ENCODE assay signal across 22 mouse cellular contexts in genomic region chr6:96991741-96992140, GRCm38 (mm10).
DNase-seq lines count a peak whose midpoint lies in the region; TF ChIP-seq lines count a peak whose summit lies in the region.
"Had no signal": no experiment of that assay in that cellular context is flagged by ENCODE, and none has a peak within 500 bp of the region (broad histone marks: within the 10 kb centered on the region; RNA-seq: fewer than 3 reads in every experiment).

No protein-coding gene starts in this region.

- TF ChIP-seq POLR2A in heart, adult 2 months (IDR thresholded peaks at IDR 0.05; ENCODE audit: insufficient read depth, low read depth, low read length), result no peak

- no peak for TF ChIP-seq CTCF in heart, adult 2 months (IDR thresholded peaks at IDR 0.05)

- peak; percentile 19 for DNase-seq in heart, adult 11 months
- DNase-seq in heart, adult 2 months, result no peak
- peak; percentile 50 for DNase-seq in Muller cell, postnatal 12 days (ENCODE audit: inconsistent ontology term)
- peak; percentile 56 for DNase-seq in retina, postnatal 1 day
- no peak for DNase-seq in layer of hippocampus, postnatal 14 days (ENCODE audit: low spot score in 2 of 2)
- DNase-seq: adrenal gland, adult 2 months; adrenal gland, postnatal 10 days; adrenal gland, postnatal 25 days; B cell, adult 2 months; cerebellum, adult 11 months; cerebellum, adult 18-20 months; cerebellum, adult 8-10 months; cerebellum, adult 9-11 months; cerebellum, postnatal 14 days; cerebellum, postnatal 36 days; embryo, embryonic 11 days had no signal

- no peaks in the 10 kb centered on the region for H3K36me3 ChIP-seq in heart, adult 2 months (ENCODE audit: control insufficient read depth, insufficient read depth, low read length)
- H3K36me3 ChIP-seq: embryonic facial prominence, embryonic 13.5 days; embryonic facial prominence, embryonic 15.5 days; forebrain, embryonic 10.5 days; forebrain, embryonic 12.5 days; G1E had no signal

- H3K4me3 ChIP-seq in heart, adult 2 months, result no peak overlapping the region
- H3K4me3 ChIP-seq: embryonic facial prominence, embryonic 13.5 days; embryonic facial prominence, embryonic 15.5 days; erythroblast, embryonic 14.5 days; forebrain, embryonic 10.5 days; forebrain, embryonic 12.5 days had no signal

- H3K27ac ChIP-seq in heart, adult 2 months, result no peak overlapping the region
- H3K27ac ChIP-seq: embryonic facial prominence, embryonic 13.5 days; embryonic facial prominence, embryonic 15.5 days; forebrain, embryonic 10.5 days; forebrain, embryonic 12.5 days had no signal

- H3K4me1 ChIP-seq in heart, adult 2 months (ENCODE audit: control insufficient read depth, insufficient read depth, low read length), result no peaks in the 10 kb centered on the region
- H3K4me1 ChIP-seq: embryonic facial prominence, embryonic 13.5 days; embryonic facial prominence, embryonic 15.5 days; forebrain, embryonic 10.5 days; forebrain, embryonic 12.5 days had no signal

- H3K9ac ChIP-seq in heart, adult 2 months (ENCODE audit: low read depth, low read length), result no peak overlapping the region
- H3K9ac ChIP-seq: embryonic facial prominence, embryonic 13.5 days; embryonic facial prominence, embryonic 15.5 days; forebrain, embryonic 12.5 days had no signal

- no peak for TF ChIP-seq EP300 in heart, adult 2 months (IDR thresholded peaks at IDR 0.05; ENCODE audit: insufficient read depth, low read depth, low read length)

- intact Hi-C loops in heart, adult 2 months (cut with DNase I), result no loop called here

- no peaks in the 10 kb centered on the region for H3K79me2 ChIP-seq in heart, adult 2 months (replicated peaks; ENCODE audit: control insufficient read depth, insufficient read depth, low read length)

- WGBS in heart, adult 2 months, result 87% methylated on average over 1 of the region's 1 CpGs

- no peaks in the 10 kb centered on the region for H3K27me3 ChIP-seq in heart, adult 2 months (ENCODE audit: control insufficient read depth, insufficient read depth, low read length)
- H3K27me3 ChIP-seq: embryonic facial prominence, embryonic 13.5 days; embryonic facial prominence, embryonic 15.5 days; forebrain, embryonic 12.5 days had no signal

Comparison
In these comparisons a context has a peak if more than half of its experiments do, and no peak if none do; other contexts are left out.
1. DNase-seq: peak in heart, adult 11 months (single experiment), Muller cell, postnatal 12 days (single experiment) and retina, postnatal 1 day (single experiment); none in heart, adult 2 months (0 of 2) and layer of hippocampus, postnatal 14 days (0 of 2).